ENCODE assay signal across 21 mouse cellular contexts in the genomic region with DNA sequence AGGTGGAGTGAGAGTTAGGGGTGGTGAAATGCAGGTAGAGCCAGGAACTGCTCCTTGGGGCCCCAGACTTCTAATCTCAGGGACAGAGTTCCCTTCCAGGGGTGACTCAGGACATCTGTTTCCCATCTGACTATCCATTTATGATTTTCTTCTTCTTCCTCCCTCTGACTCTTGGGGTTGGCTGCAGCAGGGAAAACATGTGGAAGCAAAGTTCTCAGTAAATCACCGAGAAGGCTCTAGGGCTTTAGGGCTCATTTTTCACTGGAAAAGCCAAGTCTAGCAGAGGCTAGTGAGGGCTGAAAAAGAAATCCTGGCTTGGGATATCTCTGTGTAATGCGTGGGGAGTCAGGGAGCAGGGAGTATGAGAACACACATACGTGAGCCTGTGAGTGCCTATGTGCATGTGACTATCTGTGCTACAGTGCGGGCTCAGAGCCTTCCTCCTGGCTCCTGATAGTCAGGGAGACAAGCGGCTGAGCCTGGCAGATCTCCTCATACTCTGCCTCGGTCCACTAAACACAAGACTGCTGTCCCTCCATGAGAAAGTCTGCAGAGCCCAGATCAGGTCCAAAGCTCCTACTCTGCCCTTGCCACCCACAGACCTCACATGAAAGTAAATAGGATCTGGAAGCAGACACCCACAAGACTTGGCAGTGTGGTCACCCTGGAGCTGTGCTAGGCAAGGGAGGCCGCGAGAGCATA.
DNase-seq lines count a peak whose midpoint lies in the region; ATAC-seq and TF ChIP-seq lines count a peak whose summit lies in the region.
"Had no signal": no experiment of that assay in that cellular context is flagged by ENCODE, and none has a peak within 500 bp of the region (broad histone marks: within the 10 kb centered on the region; RNA-seq: fewer than 3 reads in every experiment).

No protein-coding gene starts in this region.

- no peak for TF ChIP-seq CTCF in kidney, postnatal 0 days (IDR thresholded peaks at IDR 0.05; ENCODE audit: low read depth)

- H3K4me2 ChIP-seq in kidney, postnatal 0 days (ENCODE audit: low read length): no peak overlapping the region
- no peak overlapping the region for H3K4me2 ChIP-seq in limb, embryonic 15.5 days
- H3K4me2 ChIP-seq: hindbrain, embryonic 13.5 days; midbrain, embryonic 12.5 days; neural tube, embryonic 15.5 days; stomach, embryonic 15.5 days had no signal

- peak; percentile 91 for DNase-seq in heart, adult 11 months
- no peak for DNase-seq in heart, adult 18-20 months
- peak; percentile 30 for DNase-seq in kidney, adult 11 months
- peak; percentile 51 for DNase-seq in kidney, postnatal 0 days (ENCODE audit: low spot score)
- no peak for DNase-seq in adrenal gland, adult (ENCODE audit: inconsistent age in 2 of 2, low spot score in 1 of 2)
- DNase-seq in ovary, postnatal 14 days (ENCODE audit: low spot score): no peak
- no peak for DNase-seq in retina, embryonic 14.5 days (ENCODE audit: low spot score)
- DNase-seq: cerebellum, postnatal 14 days; heart, postnatal 10 days; thymus, adult 2 months had no signal

- ATAC-seq in kidney, postnatal 0 days (replicated peaks; ENCODE audit: low FRiP score, low read depth): no peak
- ATAC-seq in limb, embryonic 15.5 days (ENCODE audit: insufficient number of reproducible peaks, low FRiP score, low TSS enrichment, low read depth): no peak
- ATAC-seq: activated CD4-positive, CD25-positive, alpha-beta regulatory T cell, adult 4 months; forebrain, embryonic 14.5 days; Patski had no signal

- H3K27me3 ChIP-seq in kidney, postnatal 0 days (ENCODE audit: insufficient read depth, low read length): no peaks in the 10 kb centered on the region
- no peaks in the 10 kb centered on the region for H3K27me3 ChIP-seq in limb, embryonic 15.5 days
- H3K27me3 ChIP-seq: hindbrain, embryonic 13.5 days; midbrain, embryonic 12.5 days; neural tube, embryonic 15.5 days; Patski; stomach, embryonic 15.5 days had no signal

- no peaks in the 10 kb centered on the region for H3K36me3 ChIP-seq in kidney, postnatal 0 days (ENCODE audit: insufficient read depth, low read length)
- H3K36me3 ChIP-seq in limb, embryonic 15.5 days: no peaks in the 10 kb centered on the region
- H3K36me3 ChIP-seq: hindbrain, embryonic 13.5 days; midbrain, embryonic 12.5 days; neural tube, embryonic 15.5 days; stomach, embryonic 15.5 days had no signal

- H3K9ac ChIP-seq in kidney, postnatal 0 days (ENCODE audit: low read depth, low read length): no peak overlapping the region
- H3K9ac ChIP-seq in limb, embryonic 15.5 days: no peak overlapping the region
- H3K9ac ChIP-seq: hindbrain, embryonic 13.5 days; midbrain, embryonic 12.5 days; neural tube, embryonic 15.5 days; stomach, embryonic 15.5 days had no signal

- H3K27ac ChIP-seq in kidney, postnatal 0 days: no peak overlapping the region
- H3K27ac ChIP-seq in limb, embryonic 15.5 days: 0 out of 2 replicates have a peak overlapping the region, but pooled peaks have one; percentile 11
- H3K27ac ChIP-seq: hindbrain, embryonic 13.5 days; layer of hippocampus, adult 2 months; left cerebral cortex, adult 2 months; midbrain, embryonic 12.5 days; neural tube, embryonic 15.5 days; stomach, embryonic 15.5 days had no signal

- H3K4me3 ChIP-seq in kidney, postnatal 0 days (replicated peaks; ENCODE audit: low read depth, low read length): no peak overlapping the region
- no peak overlapping the region for H3K4me3 ChIP-seq in limb, embryonic 15.5 days
- H3K4me3 ChIP-seq: hindbrain, embryonic 13.5 days; layer of hippocampus, adult 2 months; left cerebral cortex, adult 2 months; midbrain, embryonic 12.5 days; myocyte; neural tube, embryonic 15.5 days; stomach, embryonic 15.5 days had no signal

- H3K4me1 ChIP-seq in kidney, postnatal 0 days (replicated peaks; ENCODE audit: insufficient read depth, low read length): 0 out of 2 replicates have a peak, but pooled peaks cover 5% of the 10 kb centered on the region
- peaks cover 10% of the 10 kb centered on the region for H3K4me1 ChIP-seq in limb, embryonic 15.5 days
- H3K4me1 ChIP-seq: midbrain, embryonic 12.5 days had no signal

- H3K9me3 ChIP-seq in kidney, postnatal 0 days (replicated peaks; ENCODE audit: low read length): no peaks in the 10 kb centered on the region
- no peaks in the 10 kb centered on the region for H3K9me3 ChIP-seq in limb, embryonic 15.5 days
- H3K9me3 ChIP-seq: hindbrain, embryonic 13.5 days; midbrain, embryonic 12.5 days; neural tube, embryonic 15.5 days; stomach, embryonic 15.5 days had no signal

- WGBS in kidney, postnatal 0 days: 37% methylated on average over 8 of the region's 8 CpGs
- 65% methylated on average over 8 of the region's 8 CpGs for WGBS in limb, embryonic 15.5 days

Comparison
In these comparisons a context has a peak if more than half of its experiments do, and no peak if none do; other contexts are left out.
1. DNase-seq: peak in heart, adult 11 months (single experiment), kidney, adult 11 months (single experiment) and kidney, postnatal 0 days (single experiment); none in heart, adult 18-20 months (0 of 2), adrenal gland, adult (0 of 2), ovary, postnatal 14 days (single experiment) and retina, embryonic 14.5 days (single experiment).